Mouse (Mus musculus): ENCODE results near the gene Lsm4.

The Lsm4 gene

GRCm38 (mm10) chr8:70649324-70649723 is 23.7 kb upstream of the Lsm4 start:
- no peak for DNase-seq (ENCODE audit: low spot score)

GRCm38 (mm10) chr8:70650351-70650750 is 22.7 kb upstream of the Lsm4 start:
- no peak for DNase-seq (ENCODE audit: low spot score)

- peak; percentile 69 for DNase-seq (ENCODE audit: low spot score)
Measured at GRCm38 (mm10) chr8:70653226-70653625, 19.8 kb upstream of the Lsm4 start.

- DNase-seq (ENCODE audit: low spot score): no peak
Measured at GRCm38 (mm10) chr8:70654121-70654520, 18.9 kb upstream of the Lsm4 start.

GRCm38 (mm10) chr8:70655469-70655868 is 17.6 kb upstream of the Lsm4 start:
- peak; percentile 69 for DNase-seq (ENCODE audit: low spot score)

GRCm38 (mm10) chr8:70656193-70656790 is 16.8 kb upstream of the Lsm4 start:
- peak; percentile 70 for DNase-seq (ENCODE audit: low spot score)

- DNase-seq (ENCODE audit: low spot score): no peak
Measured at GRCm38 (mm10) chr8:70657214-70657613, 15.8 kb upstream of the Lsm4 start.

GRCm38 (mm10) chr8:70657739-70658138 is 15.3 kb upstream of the Lsm4 start:
- DNase-seq (ENCODE audit: low spot score): no peak

- no peak for DNase-seq (ENCODE audit: low spot score)
Measured at GRCm38 (mm10) chr8:70658897-70659603, 14.0 kb upstream of the Lsm4 start.

GRCm38 (mm10) chr8:70659604-70660272 is 13.3 kb upstream of the Lsm4 start:
- DNase-seq (ENCODE audit: low spot score): peak; percentile 98

GRCm38 (mm10) chr8:70660273-70660725 is 12.7 kb upstream of the Lsm4 start, which contains the start of gene Pgpep1:
Gene Pgpep1, minus strand, starts transcription at chr8:70660388.
- DNase-seq (ENCODE audit: low spot score): peak; percentile 70

- no peak for DNase-seq (ENCODE audit: low spot score)
Measured at GRCm38 (mm10) chr8:70663691-70664090, 9.4 kb upstream of the Lsm4 start.

GRCm38 (mm10) chr8:70664631-70665030 is 8.4 kb upstream of the Lsm4 start:
- no peak for DNase-seq (ENCODE audit: low spot score)

- no peak for DNase-seq (ENCODE audit: low spot score)
Measured at GRCm38 (mm10) chr8:70665599-70665998, 7.4 kb upstream of the Lsm4 start.

- no peak for DNase-seq (ENCODE audit: low spot score)
Measured at GRCm38 (mm10) chr8:70667071-70667470, 6.0 kb upstream of the Lsm4 start.

GRCm38 (mm10) chr8:70671615-70672324 is 1.3 kb upstream of the Lsm4 start:
- DNase-seq (ENCODE audit: low spot score): no peak

GRCm38 (mm10) chr8:70672325-70673078 is 546 bp upstream of the Lsm4 start:
- peak; percentile 43 for DNase-seq (ENCODE audit: low spot score)

GRCm38 (mm10) chr8:70674109-70674508 is 1.1 kb downstream of the Lsm4 start:
- no peak for DNase-seq (ENCODE audit: low spot score)

- no peak for DNase-seq (ENCODE audit: low spot score)
Measured at GRCm38 (mm10) chr8:70674716-70675115, 1.7 kb downstream of the Lsm4 start.

GRCm38 (mm10) chr8:70675336-70675735 is 2.3 kb downstream of the Lsm4 start:
- no peak for DNase-seq (ENCODE audit: low spot score)

- no peak for DNase-seq (ENCODE audit: low spot score)
Measured at GRCm38 (mm10) chr8:70677451-70678080, 4.5 kb downstream of the Lsm4 start.
